Mouse (Mus musculus): ENCODE results near the gene Atp6v1f.

Gene Atp6v1f

DNA sequence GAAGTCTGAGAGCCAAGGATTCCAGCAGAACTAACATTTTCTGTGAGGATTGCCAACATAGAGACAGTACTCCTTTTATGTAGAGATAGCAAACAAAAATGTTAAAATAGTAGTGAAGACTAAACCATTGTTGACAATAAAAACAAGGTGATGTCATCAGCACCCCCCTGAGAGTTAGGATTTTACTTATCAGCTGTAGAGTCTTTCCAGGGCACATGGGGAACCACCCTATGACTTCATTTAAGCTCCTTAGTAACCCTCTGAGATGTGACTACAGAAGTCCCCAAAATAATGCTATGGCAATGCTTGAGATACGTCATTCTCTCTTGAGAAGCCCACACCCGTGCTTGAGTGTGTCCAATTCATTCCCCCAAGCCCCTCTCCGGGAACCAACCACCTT is 4.1 kb upstream of the Atp6v1f start:
- no peak for DNase-seq

DNA sequence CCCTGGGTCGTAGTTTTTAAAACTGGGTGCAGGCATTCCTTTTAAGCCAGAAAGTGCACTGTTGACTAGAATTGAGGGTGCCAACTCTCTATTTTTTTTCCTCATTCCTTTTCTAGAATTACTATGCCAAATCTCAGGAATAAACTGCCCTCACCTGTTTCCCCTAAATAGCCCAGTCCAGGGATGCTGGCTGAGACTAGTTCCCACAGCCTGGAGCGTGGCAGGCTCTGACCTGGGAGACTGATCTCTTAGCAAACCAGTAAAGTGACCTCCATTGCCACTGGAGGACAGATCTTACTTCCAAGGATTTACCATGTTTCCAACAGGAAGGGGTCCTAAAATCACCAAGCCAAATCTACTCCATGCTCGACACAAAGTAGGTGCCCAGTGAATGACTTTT is 1.3 kb downstream of the Atp6v1f start:
- DNase-seq = no peak

DNA sequence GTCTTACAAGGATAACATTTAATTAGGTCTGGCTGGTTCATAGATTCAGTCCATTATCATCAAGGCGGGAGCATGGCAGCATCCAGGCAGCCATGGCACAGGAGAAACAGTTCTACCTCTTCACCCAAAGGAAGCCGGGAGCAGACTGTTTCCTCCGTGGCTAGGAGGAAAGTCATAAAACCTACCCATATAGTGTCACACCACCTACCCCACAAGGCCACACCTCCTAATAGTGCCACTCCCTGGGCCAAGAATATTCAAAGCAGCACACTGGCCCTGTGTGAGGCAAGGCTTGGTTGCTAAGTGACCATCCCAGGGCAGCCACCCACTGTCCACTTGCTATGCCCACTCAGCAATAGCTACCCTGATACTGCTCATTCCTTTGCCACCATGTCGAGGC is 3.6 kb downstream of the Atp6v1f start, which contains the start of gene Atp6v1fnb:
Gene Atp6v1fnb (plus strand): TSS at position 301 of the 400 bp plus-strand sequence.
- DNase-seq = no peak

DNA sequence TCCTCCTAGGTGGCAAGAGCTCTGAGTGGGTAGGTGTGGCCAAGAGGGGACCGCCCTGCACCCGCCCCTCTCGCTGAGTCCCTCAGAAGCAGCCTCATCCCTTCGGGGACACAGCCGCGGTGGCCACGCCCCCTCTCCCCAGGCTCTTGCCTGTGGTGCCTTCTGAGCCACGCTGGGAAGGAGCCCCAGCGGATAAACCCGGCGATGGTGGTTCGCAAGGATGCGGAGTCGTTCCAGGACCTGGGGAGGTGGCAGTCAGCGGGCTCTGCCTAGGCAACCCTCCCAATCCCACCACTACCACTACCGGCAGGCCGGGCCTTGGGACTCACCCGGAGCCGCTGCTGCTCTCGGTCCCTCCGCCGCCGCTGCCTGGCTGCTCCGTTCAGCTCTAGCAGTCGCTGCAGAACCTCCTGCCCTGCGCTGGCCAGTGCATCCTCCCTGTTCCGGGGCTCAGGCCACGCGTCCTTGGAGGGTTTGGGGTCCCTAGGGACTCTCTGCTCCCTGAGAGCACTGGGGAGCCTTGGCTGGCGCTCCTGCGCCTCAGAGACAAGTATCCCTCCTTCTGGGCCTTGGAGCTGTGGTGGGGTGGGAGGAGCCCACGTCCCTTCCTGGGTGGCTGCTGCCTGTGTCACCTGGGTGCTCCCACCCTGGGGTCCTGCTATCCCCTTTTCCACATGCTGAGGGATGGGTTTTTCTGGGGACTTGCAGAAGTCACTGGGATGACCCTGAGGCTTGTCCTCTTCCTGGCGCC is 6.6 kb downstream of the Atp6v1f start:
- peak; percentile 91 for DNase-seq

DNA sequence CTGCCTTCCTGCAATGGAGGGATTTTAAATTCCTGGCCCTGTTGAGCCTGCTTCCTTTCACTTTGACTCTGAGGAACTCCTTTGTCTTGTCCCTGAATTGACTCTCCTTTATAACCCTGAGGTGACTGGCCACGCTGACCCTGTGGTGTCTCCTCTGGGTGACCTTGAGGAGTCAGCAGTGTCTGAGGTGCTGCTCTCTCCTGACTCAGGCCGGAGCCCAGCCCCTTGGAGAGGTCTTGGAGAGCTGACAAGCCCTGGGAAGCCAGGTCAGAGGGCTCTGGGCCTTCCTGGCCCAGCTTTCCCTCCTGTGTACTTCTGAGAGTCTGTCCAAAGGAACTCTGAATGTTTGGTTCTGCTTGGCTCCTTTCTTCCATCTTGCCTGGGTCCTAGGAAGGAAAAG is 7.2 kb downstream of the Atp6v1f start:
- DNase-seq = no peak

DNA sequence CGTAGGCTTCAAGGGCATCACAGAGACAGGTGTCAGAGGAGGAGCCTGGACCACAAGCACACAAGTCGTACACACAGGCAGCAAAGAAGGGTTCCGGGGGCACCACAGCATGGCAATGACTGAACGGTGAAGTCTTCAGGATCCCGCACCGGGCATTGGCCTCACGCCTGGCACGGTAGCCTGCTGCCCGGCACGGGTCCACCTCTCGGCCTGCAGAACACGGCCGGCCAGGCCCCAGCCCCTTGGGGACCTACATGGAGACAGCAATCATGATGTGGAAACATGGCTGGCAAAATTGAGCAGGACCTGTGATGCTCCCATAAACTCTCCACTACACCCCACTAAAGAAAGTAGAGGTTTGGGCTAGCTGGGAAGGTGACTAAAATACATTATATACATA is 15.2 kb downstream of the Atp6v1f start:
- DNase-seq = no peak

DNA sequence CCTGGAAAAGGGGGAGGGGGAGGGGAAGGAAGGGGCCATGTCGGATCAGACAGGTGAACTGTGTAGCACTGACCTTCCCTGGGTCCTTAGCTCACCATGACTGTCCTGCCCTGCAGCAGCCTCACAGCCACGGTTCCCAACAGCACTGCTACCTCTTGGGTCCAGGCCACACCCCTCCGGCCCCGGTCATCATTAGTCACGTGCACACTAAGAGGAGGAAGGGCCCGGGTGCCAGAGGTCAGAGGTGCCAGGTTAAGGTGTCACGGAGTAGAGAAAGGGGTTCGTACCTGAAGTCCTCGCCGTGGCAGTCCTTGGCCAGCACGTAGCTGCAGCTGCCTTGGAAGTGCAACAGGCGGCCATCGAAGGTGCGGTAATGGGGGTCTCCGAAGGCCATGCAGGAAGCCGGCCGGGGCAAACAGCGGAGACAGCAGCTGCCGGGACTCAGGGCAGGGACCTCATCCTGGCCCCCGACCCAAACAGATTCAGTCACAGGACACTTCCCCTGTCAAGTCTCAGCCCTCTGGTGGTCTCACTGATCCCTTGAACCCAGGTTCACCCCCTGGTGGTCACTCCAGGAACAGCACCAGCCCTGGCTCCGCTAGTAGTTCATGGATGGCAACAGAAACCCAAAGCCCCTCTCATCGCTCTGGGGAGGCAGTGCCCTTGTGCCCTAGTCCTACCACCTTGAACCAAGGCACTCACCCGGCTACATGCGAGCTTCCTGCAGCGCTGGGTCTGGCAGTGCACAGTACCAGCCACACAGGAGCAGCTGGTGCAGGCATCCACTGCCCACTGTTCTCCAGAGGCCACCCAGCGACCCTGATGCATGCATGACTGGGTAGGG is 17.4 kb downstream of the Atp6v1f start:
- DNase-seq = peak; percentile 87

DNA sequence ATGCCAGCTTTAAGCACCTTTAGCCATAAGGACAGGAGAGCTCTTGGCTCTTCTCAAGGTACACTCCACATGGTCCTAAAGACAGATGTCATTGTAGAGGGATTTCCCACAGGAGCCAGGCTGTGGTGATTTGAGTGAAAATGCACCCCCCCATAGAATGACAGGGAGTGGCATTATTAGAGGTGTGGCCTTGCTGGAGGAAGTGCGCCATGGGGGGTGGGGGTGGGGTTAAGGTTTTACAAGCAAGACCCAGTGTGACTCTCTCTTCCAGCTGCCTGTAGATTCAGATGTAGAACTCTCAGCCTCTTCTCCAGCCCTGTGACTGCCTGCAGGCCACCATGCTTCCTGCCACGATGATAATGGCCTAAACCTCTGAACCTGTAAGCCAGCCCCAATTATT is 18.4 kb downstream of the Atp6v1f start:
- DNase-seq = no peak

DNA sequence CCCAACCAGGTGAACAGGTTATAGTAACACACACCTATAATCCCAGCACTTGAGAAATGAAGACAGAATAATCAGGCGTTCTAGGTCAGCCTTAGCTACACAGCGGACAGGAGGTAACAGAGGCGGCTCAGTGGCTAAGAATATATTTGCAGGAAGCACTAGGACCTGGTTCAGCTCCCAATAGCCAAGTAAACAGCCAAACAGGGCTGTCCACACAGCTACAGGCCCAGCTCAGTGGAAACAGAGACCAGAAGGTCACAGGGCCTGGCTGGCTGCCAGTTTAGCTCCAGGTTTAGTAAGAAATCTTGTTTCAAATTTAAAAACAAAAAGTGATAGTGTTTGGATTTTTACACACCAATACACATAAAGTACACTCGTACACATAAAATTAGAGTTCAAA is 26.6 kb downstream of the Atp6v1f start:
- DNase-seq = no peak

DNA sequence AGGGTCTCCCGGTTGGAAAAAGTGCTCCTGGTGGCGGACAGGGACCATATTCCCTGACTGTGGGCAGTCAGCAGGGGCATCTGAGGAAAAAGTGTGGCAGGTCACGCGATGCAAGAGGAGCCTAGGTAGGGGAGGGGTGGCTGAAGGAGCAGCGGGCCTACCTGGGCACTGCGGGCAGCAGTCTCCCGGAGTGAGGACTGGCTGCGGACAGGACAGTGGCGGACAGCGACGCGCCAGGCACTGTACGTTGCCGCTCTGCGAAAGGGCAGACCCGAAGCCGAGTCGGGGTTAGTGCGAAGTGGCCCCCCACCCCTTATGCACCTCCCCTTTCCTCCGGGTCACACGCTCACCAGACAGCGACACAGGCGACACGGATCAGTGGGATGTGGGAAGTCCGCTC is 28.8 kb downstream of the Atp6v1f start:
- no peak for DNase-seq

DNA sequence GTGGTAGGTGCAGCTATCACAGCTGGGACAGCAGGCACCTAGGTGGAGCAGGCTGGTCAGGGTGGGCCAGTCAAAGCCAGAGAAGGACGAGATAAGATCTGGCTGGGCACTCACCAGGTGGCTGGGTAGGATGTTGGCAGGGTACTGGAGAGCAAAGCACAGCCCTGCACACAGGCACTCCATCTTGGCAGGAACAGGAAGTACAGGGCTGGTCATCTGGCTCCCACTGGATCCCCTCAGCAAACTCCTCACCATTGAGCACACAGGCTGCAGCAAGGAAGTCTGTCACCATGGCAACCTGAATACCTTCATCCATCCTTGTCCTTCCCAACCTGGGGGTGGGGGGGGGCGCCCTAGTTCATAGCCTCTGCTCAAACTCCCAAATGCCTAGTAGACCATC is 30.3 kb downstream of the Atp6v1f start:
- no peak for DNase-seq

DNA sequence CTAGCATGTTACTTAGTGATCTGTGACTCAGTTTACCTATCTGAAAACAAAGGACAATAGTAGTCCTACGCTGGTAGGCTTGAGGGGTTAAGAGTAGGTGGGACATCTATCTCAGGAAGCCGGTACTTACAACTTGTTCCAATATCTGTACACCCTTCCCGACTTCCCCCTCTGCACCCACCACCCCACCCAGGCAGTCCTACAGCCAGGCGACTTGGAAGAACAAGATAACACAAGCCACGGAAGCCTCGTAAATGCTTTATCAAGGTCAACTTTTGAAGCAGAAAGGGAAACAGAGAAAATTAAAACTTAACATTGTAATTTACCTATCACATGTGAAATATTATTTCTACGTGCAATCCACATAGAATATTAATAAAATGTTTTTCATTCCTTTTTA is 32.7 kb downstream of the Atp6v1f start:
- no peak for DNase-seq

DNA sequence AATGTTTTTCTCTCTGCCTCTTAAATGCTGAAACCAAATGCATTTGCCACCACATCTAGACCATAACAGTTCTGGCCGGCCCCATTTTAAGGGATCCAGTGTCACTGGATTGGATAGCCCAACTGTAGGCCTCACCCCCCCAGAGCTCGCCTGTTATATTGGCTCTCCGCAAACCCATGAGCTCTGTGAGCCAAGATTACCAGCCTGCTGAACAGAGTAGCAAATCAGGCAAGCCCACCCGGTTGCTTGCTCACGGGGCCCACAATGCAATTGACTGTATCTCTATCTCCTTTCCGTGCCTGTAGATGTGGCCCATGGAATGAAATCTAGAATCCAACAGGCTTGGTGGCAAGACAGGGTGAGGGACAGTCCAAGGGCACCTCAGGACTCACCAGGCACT is 33.3 kb downstream of the Atp6v1f start:
- DNase-seq = no peak

DNA sequence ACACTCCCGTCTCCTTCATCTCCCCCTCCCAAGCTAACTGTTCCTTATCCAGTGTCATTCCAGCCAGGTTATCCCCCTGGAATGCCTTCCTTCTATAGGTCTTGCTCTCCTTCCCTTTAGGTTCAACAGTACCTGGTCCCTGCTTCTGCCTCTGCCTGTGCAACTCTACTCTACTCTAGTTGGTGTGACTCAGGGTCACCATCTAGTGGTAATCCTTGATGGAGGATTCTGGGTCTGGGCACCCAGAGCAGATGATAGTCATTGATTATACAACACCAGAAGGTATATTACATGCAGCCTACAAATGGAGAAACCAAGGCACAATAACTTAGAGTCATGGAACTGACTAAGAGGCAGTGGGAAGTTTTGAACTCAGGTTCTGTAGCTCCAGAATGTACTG is 34.1 kb downstream of the Atp6v1f start:
- no peak for DNase-seq

DNA sequence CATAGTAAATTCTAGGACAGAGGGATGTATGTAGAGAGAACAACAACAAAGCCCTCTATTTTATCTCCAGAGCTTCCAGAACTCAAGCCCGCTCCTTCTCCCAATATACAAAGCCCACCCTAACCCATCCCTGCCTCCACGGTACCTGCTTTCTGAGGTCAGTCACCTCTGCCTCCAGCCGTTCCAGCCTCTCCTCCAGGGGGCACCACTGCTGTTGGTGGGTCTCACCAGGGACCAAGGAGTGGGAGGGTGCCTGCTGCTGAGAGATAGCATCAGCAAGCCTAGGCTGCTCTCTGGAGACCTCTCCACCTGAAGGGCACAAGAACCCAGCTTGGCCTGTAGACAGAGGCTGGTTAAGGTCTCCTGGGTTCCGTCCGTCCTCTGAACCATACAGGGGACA is 38.0 kb downstream of the Atp6v1f start:
- DNase-seq = no peak

DNA sequence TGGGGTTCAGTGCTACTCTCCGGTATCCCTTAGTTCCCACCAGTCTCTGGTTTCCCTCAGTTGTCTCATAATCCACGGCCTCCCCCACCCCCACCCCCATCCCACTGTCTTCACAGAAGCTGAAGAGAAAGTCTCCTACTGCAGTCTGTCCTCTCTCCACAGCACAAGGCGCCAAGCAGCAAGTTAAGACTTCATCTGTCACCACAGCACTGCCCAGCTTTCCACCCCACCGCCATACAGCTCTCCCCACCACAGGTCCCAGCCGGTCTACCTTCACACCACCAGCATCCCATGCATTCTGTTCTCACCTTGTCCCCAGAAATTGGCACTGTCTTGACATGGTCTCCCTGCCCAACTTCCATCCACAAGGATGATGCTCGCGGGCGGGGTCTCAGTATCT is 39.3 kb downstream of the Atp6v1f start:
- DNase-seq = no peak

DNA sequence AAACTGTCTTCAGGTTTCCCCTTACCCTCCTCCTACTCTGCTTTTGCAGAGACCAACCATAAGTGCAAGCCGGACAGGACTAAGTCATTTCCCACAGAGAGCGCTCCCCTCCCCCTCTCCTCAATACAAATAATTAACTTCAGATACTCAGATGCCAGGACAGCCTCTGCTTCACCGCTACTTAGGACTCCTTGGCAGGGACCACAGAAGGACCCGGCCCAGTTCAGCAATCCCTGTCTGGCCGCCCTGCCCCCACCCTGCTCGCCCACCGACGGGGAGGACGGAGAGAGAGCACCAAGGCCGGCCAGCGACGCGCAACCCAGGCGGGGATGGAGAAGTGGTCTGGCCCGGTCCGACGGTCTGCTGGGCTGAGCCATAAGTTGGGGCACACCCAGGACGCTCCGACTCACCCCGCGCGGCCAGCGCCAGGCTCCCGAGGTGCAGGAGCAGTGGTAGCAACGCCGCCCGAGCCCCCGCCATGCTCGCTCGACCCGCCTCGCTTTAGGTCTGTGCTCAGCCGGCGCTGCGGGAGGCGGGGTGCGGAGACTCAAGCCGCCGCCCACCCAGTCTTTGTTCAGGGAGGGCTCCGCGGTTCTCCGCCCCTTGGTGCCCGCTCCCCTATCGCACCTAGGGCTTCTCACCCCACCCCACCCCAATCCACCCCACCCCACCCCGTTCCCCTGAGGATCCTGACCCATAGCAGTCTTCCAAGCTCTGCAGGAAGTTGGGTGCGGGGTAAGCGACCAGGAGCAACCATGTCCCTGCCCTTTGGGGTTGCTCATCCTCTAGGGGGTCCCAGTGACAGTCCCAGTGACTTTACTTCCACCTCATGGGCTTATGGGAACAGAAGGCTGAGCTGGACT is 40.2 kb downstream of the Atp6v1f start, which contains the start of gene Kcp:
Gene Kcp (minus strand): TSS at position 506 of the 863 bp plus-strand sequence.
- peak; percentile 53 for DNase-seq

DNA sequence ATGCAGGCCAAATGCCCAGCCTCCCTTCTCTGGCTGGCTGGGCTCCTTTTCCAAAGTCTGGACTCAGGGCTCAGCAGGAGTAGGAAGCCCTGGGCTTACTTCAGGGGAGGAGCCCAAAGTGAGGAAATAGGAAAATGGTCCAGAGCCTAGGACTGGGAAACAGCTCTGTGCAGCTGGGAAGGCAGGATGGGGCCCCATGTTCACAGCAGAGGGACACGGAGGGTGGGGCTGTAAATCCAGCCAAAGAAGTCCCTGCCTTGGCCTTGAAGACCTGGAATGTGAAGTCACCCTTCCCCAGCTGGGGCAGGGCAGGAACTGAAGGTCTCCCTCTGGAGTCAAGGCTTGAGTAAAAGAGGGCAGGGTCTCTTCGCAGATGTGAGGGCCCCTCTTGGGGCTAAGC is 41.6 kb downstream of the Atp6v1f start:
- no peak for DNase-seq

DNA sequence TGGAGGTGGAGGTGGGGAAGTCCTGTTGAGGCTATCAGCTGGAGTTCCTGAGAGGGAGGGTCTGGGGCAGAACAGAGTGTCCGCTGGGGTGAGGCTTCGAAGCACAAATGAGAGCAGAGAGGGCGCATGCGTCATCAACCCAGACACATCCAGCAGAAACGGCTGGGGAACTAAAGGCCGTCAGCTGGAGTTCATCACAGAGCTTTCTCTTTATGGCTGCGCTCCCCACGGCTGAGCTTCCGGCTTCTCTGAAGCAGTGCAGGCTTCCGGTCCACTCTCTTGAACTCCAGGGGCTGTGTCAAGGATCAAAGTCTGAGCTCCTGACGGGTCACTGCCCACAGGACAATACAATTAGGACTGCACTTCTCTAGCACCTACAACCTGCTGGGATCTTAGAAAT is 45.8 kb downstream of the Atp6v1f start:
- DNase-seq = peak; percentile 80

DNA sequence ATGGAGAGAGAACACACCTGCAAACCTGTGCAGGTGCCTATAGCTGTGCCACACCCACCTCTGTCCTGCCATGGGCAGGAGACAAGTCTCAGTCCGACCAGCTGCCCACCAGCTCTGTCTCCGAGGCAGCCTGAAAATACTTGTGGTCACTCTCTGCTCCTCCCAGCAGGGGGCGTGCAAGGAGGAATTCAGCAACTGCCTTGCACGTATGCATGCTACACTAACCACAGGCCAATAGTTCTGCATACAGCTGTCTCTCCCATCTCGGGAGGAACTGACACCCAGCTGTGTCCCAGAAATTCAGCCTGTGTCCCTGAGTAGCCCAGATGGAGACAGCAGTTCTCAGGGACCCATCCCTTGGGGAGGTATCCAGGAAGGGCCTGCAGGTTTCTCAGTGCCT is 49.6 kb downstream of the Atp6v1f start:
- peak; percentile 84 for DNase-seq
